Mouse (Mus musculus) olfactory bulb, adult 2 months (tissue): Measurements from ENCODE around the gene H2al1o.

Experiments
- CTCF ChIP-seq: fragments of 200-500 bp; IDR thresholded peaks from 2 replicates; pipeline ENCODE4 v1.5.1; 2012; ENCODE audit warnings: low read depth, mild to moderate bottlenecking, low read length, moderate library complexity; ENCODE audit not compliant: insufficient read depth
- POLR2A ChIP-seq: fragments of 200-500 bp; IDR thresholded peaks from 2 replicates; pipeline ENCODE4 v1.6.1; 2012; ENCODE audit warnings: mild to moderate bottlenecking, low read depth, low read length, moderate library complexity; ENCODE audit not compliant: insufficient read depth

DNA sequence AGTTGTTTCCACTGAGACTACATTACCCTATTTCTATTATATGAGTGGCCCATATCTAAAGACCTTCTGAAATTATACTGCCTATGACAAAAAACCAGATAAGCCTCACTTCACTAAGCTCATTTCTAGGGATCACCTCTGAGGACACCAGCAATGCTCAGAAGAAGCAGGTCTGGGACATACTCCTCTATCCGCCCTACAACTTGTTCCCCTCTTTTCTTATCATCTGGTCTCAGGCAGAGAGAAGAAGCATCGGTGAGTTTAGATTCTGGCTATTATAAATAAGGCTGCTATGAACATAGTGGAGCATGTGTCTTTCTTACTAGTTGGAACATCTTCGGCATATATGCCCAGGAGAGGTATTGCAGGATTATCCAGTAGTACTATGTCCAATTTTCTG is 35.3 kb downstream of the H2al1o start:
- no peak for TF ChIP-seq POLR2A
- TF ChIP-seq CTCF, result no peak
